Mouse (Mus musculus) embryonic facial prominence, embryonic 10.5 days (tissue): ENCODE results near the gene Crat. TPM values are rescaled to one million over a fixed set of nuclear protein-coding genes. Genes with fewer than 3 reads are reported as not detected.
A peak's percentile ranks its signal among the peaks of the same experiment; 100 is the strongest.

Experiments
- DNase-seq: peaks from one replicate; pipeline ENCODE4 v3.0.0-alpha.2; 2017; ENCODE audit warnings: low spot score
- H3K27ac ChIP-seq: fragments of 300-500 bp; sonication (generic); replicated peaks from 2 replicates; pipeline ENCODE4 v1.5.1; 2016; ENCODE audit warnings: mild to moderate bottlenecking
- H3K27me3 ChIP-seq: fragments of 300-500 bp; sonication (generic); replicated peaks from 2 replicates; pipeline ENCODE4 v1.6.1; 2016; ENCODE audit warnings: low read depth, mild to moderate bottlenecking; ENCODE audit not compliant: poor library complexity, severe bottlenecking
- H3K36me3 ChIP-seq: fragments of 300-500 bp; sonication (generic); replicated peaks from 2 replicates; pipeline ENCODE4 v1.6.1; 2016; ENCODE audit warnings: mild to moderate bottlenecking, moderate library complexity
- H3K4me1 ChIP-seq: fragments of 300-500 bp; sonication (generic); 2 replicates; pipeline ENCODE4 v1.6.1; 2016
- H3K4me3 ChIP-seq: fragments of 300-500 bp; sonication (generic); 2 replicates; pipeline ENCODE4 v1.5.1; 2016; ENCODE audit warnings: mild to moderate bottlenecking, moderate library complexity
- H3K9me3 ChIP-seq: fragments of 300-500 bp; sonication (generic); 2 replicates; pipeline ENCODE4 v1.6.1; 2016; ENCODE audit warnings: mild to moderate bottlenecking
- WGBS: fragments of 180-500 bp; shearing (Covaris S2); methylation state at CpG from one replicate; pipeline ENCODE4 v1.1.7; 2016; 5-methylcytosine and 5-hydroxymethylcytosine counted together
- microRNA-seq: library from miRNA; unstranded; fragments of <30 nt; microRNA quantifications from one replicate; pipeline ENCODE4, GENCODE M21; 2017
- polyA plus RNA-seq: library from polyadenylated mRNA; unstranded; fragments of >200 nt; fragmentation: Nextera tagmentation; extraction: Ambion mirVana; gene quantifications from 2 replicates; pipeline ENCODE4 v1.2.1, GENCODE M21; 2016

The Crat gene
- polyA plus RNA-seq, 1 experiment from 2014 or later, result 20.3 TPM

DNA sequence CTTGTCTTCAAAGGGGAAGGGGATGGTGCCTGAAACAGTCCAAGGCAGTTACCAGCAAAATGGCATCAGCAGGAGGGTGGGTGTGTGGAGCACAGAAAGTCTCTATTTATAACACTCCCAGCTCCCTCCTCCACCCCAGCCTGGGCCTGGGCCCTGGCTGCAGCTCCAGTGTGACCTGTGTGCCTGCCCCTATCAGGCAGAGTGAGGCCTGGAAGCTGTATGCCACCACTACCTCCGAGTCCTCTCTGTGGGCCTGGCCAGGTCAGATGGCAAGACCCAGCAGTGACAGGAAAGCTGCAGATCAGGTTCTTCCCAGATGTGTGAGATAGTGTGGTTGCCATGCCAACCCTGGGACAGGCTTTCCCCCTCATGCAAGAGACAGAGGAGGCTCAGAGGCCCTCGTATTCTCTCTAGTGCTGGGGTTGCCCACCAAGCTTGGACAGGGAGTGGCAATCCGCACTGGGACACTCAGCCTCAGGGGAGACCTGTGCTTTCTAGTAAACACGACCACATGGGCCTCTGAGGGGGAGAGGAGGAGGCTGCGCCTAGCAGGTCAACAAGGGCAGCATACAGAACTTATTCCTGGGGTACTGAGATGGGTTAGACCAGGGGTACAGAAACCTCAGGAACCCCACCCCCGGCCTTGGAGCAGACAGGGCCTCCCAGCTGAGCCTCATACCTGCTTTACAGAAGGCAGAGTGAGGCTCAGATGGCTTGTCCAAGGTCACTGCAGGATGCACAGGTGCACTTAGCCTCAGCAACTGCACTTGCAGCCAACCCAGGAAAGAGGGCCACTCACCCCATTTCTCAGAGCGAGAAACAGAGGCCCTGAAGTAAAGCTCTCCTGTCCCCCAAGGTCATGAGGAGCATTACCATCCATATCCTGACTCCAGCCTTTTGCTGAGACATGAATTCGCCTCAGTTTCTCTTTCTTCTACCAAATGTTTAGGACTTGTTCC is 57.8 kb downstream of the Crat start:
- 49% methylated on average over 8 of the region's 8 CpGs for WGBS
- Histone ChIP-seq H3K27ac (peak overlapping the region; percentile 84), H3K4me3 (peak overlapping the region; percentile 66), H3K9me3 (no peaks in the 10 kb centered on the region), H3K27me3 (no peaks in the 10 kb centered on the region), H3K36me3 (peaks cover 35% of the 10 kb centered on the region), H3K4me1 (peaks cover 51% of the 10 kb centered on the region)
- peak; percentile 57 for DNase-seq

GRCm38 (mm10) chr2:30356906-30357305 is 58.7 kb downstream of the Crat start:
- Histone ChIP-seq H3K9me3 (no peaks in the 10 kb centered on the region), H3K27ac (0 out of 2 replicates have a peak overlapping the region, but pooled peaks have one; percentile 21), H3K4me1 (peaks cover 51% of the 10 kb centered on the region), H3K4me3 (no peak overlapping the region), H3K27me3 (no peaks in the 10 kb centered on the region), H3K36me3 (peaks cover 44% of the 10 kb centered on the region)
- DNase-seq, result no peak
- 73% methylated on average over 9 of the region's 9 CpGs for WGBS

GRCm38 (mm10) chr2:30356266-30356665 is 59.3 kb downstream of the Crat start:
- H3K4me1 ChIP-seq, result peaks cover 51% of the 10 kb centered on the region
- H3K9me3 ChIP-seq, result no peaks in the 10 kb centered on the region
- WGBS, result 57% methylated on average over 4 of the region's 4 CpGs
- H3K27ac ChIP-seq, result peak overlapping the region; percentile 21; the same call in 1 of the 2 replicates
- no peaks in the 10 kb centered on the region for H3K27me3 ChIP-seq
- H3K4me3 ChIP-seq, result 0 out of 2 replicates have a peak overlapping the region, but pooled peaks have one; percentile 14
- H3K36me3 ChIP-seq, result peaks cover 45% of the 10 kb centered on the region
- DNase-seq, result no peak

DNA sequence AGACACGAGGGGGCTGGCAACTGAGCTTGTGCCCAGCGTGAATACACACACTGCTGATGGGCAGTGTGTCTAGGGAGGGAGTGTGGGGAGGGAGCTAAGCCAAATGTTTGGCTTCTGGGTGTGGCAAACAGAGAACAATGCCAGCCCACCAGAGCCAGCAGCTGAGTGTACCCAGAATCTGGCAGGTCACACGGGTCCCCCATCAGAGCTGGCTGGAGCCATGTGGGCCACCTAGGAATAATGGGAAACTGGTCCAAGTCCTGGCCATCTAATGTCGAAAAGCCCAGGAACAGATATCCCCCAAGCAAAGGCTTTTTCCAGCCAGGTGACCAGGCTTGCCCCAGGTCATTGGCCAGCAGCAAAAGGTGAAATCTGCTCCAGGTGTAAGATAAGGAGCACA is 59.8 kb downstream of the Crat start:
- H3K4me1 ChIP-seq, result peaks cover 51% of the 10 kb centered on the region
- WGBS, result 66% methylated on average over 4 of the region's 4 CpGs

DNA sequence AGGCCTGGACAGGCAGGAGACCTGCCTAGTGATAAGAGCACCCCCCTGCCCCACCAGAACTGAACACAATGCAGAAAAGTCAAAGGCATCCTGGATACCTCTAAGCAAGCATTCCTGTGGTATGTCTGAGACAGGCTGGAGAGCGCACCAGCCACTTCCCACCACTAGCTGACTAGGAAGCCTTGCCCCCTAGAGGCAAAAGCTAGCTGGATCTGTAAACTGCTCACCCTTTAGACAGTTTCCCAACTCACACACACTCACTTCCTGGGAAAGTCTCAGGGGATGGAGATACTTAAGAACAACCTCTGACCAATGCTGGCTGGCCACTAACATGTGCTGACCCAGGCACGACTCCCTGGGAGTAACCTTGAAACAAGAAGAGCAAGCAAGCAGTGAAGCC is 64.5 kb downstream of the Crat start:
- H3K36me3 ChIP-seq, result peaks cover 92% of the 10 kb centered on the region
- DNase-seq, result no peak
- no peaks in the 10 kb centered on the region for H3K27me3 ChIP-seq
- no peaks in the 10 kb centered on the region for H3K9me3 ChIP-seq
- H3K4me3 ChIP-seq, result no peak overlapping the region
- WGBS, result 79% methylated on average over 2 of the region's 2 CpGs
- no peak overlapping the region; the same call in 1 of the 2 replicates for H3K27ac ChIP-seq
- peaks cover 16% of the 10 kb centered on the region for H3K4me1 ChIP-seq

More for the DNA sequence above, 59.8 kb downstream of the Crat start:
- Histone ChIP-seq H3K27ac (0 out of 2 replicates have a peak overlapping the region, but pooled peaks have one; percentile 1), H3K27me3 (no peaks in the 10 kb centered on the region), H3K36me3 (peaks cover 49% of the 10 kb centered on the region), H3K9me3 (no peaks in the 10 kb centered on the region), H3K4me3 (no peak overlapping the region)
- DNase-seq, result no peak

Small RNAs within 50 kb of the gene (microRNA-seq; reads per million reads assigned to microRNA genes)
- gene Gm47292, result not detected

Other genes starting within 250 kb of the Crat start
- gene Endog, start 244.3 kb downstream of the Crat start, polyA plus RNA-seq, result 18.3 and 19.9 TPM in 2 replicates
- 95.4 and 98.5 TPM in 2 replicates for gene Spout1, start 237.4 kb downstream of the Crat start, polyA plus RNA-seq
- 8.2 and 8.3 TPM in 2 replicates for gene Kyat1, start 210.0 kb downstream of the Crat start, polyA plus RNA-seq
- gene Lrrc8a, start 178.1 kb downstream of the Crat start, polyA plus RNA-seq, result 46.5 and 47.5 TPM in 2 replicates
- 0.05 and 0.09 TPM in 2 replicates for gene Gm28035, start 175.2 kb downstream of the Crat start, polyA plus RNA-seq
- 2.9 and 4.9 TPM in 2 replicates for gene Phyhd1, start 149.6 kb downstream of the Crat start, polyA plus RNA-seq
- not detected in 2 replicates for gene Gm28038, start 134.8 kb downstream of the Crat start, polyA plus RNA-seq
- gene Dolk, start 129.5 kb downstream of the Crat start, polyA plus RNA-seq, result 23.9 and 24.0 TPM in 2 replicates
- gene Nup188, start 129.4 kb downstream of the Crat start, polyA plus RNA-seq, result 68.0 and 76.6 TPM in 2 replicates
- gene Sh3glb2, start 56.5 kb downstream of the Crat start, polyA plus RNA-seq, result 84.8 and 85.6 TPM in 2 replicates
- gene Miga2, start 51.6 kb downstream of the Crat start, polyA plus RNA-seq, result 29.3 and 30.8 TPM in 2 replicates
- 46.2 and 47.9 TPM in 2 replicates for gene Dolpp1, start 23.6 kb downstream of the Crat start, polyA plus RNA-seq
- 161 and 162 TPM in 2 replicates for gene Ptpa, start 226 bp upstream of the Crat start, polyA plus RNA-seq
- gene Ier5l, start 58.4 kb upstream of the Crat start, polyA plus RNA-seq, result 2.8 and 3.4 TPM in 2 replicates
- 0.44 and 0.86 TPM in 2 replicates for gene Cstad, start 179.2 kb upstream of the Crat start, polyA plus RNA-seq